Mouse (Mus musculus) spleen, adult 2 months (tissue): ENCODE data around the gene Evc. TPM values are rescaled to one million over a fixed set of nuclear protein-coding genes. Genes with fewer than 3 reads are reported as not detected.
A peak's percentile ranks its signal among the peaks of the same experiment; 100 is the strongest.

Source experiments
- DNase-seq, 2 experiments: peaks; one replicate each; pipeline versions ENCODE4 v3.0.0 to v3.0.0-alpha.2; 2012 to 2021; ENCODE audit warnings: low spot score in 2 of 2, low read depth in 1 of 2
- H3K27ac ChIP-seq: fragments of 200-500 bp; 2 replicates; pipeline ENCODE4 v1.5.1; 2012; ENCODE audit warnings: low read length, inconsistent platforms; ENCODE audit not compliant: insufficient read depth
- H3K27me3 ChIP-seq: fragments of 200-500 bp; 2 replicates; pipeline ENCODE4 v1.6.1; 2012; ENCODE audit warnings: mild to moderate bottlenecking, moderate library complexity, low read length, inconsistent platforms; ENCODE audit not compliant: control insufficient read depth, insufficient read depth
- H3K36me3 ChIP-seq: fragments of 200-500 bp; 2 replicates; pipeline ENCODE4 v1.6.1; 2012; ENCODE audit warnings: mild to moderate bottlenecking, low read length, inconsistent platforms; ENCODE audit not compliant: control insufficient read depth, insufficient read depth
- H3K4me1 ChIP-seq: fragments of 200-500 bp; 2 replicates; pipeline ENCODE4 v1.6.1; 2011; ENCODE audit warnings: inconsistent platforms; ENCODE audit not compliant: control insufficient read depth, insufficient read depth, insufficient read length
- H3K4me3 ChIP-seq: fragments of 200-500 bp; 2 replicates; pipeline ENCODE4 v1.5.1; 2011; ENCODE audit warnings: mild to moderate bottlenecking, inconsistent platforms; ENCODE audit not compliant: insufficient read depth, insufficient read length; ENCODE audit errors: extremely low read depth
- CTCF ChIP-seq: fragments of 200-500 bp; IDR thresholded peaks from 2 replicates; pipeline ENCODE4 v1.5.1; 2011; ENCODE audit warnings: mild to moderate bottlenecking, inconsistent platforms; ENCODE audit not compliant: insufficient read depth, insufficient read length, insufficient replicate concordance; ENCODE audit errors: extremely low read depth
- POLR2A ChIP-seq: fragments of 200-500 bp; IDR thresholded peaks from 2 replicates; pipeline ENCODE4 v1.6.1; 2011; ENCODE audit warnings: low read depth, low read length, inconsistent platforms
- WGBS: fragments of 180-500 bp; shearing (Covaris S2); methylation state at CpG from one replicate; pipeline ENCODE4 v1.1.7; 2018; 5-methylcytosine and 5-hydroxymethylcytosine counted together
- polyA plus RNA-seq: library from polyadenylated mRNA; depleted of rRNA; stranded (reverse); fragments of >200 nt; gene quantifications from 2 replicates; pipeline ENCODE4 v1.2.3, GENCODE M21; 2012; rRNA removed

Gene Evc
- polyA plus RNA-seq, 1 experiment = 4.5 TPM

DNA sequence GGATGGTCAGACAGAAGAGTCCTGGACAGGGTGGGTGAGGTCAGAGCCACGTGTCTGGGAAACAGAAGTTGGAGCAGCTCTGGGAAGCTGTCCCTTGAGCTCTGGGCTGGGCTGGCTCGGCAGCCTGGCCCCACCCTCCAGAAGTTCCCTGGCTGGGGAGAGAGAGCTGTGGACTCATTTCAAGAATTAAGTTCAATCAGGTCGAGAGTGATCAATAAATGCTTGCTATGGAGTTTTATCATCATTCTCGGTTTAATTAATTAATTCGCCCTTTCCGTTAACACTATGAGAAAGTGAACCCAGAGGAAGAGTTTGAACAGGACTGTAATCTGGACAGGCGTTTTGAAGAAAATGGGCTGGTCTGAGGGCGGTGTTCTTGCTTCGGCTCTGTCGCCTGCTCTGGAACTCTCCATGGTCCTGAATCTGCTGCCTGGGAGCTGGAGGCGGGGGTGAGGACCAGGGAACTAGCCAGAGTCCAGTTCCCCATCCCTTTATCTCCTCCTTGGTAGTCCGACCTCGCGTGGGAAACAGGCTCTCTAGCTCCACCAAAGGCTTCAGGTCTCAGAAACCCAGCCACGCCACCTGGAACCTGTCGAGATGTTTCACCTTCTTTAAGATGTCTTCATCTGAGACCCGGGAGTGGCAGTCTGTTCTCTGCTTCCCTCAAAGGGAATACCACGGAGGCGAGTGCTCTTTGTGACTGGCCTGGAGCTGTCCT lies 93.4 kb downstream of the Evc start:
- no peak overlapping the region for H3K27ac ChIP-seq
- DNase-seq = peak in 1 of 2 experiments; percentile 10
- TF ChIP-seq POLR2A (no peak), CTCF (no peak)
- H3K36me3 ChIP-seq = no peaks in the 10 kb centered on the region
- H3K4me1 ChIP-seq = peaks cover 7% of the 10 kb centered on the region
- no peak overlapping the region for H3K4me3 ChIP-seq
- WGBS = 3% methylated on average over 19 of the region's 19 CpGs
- peaks cover 37% of the 10 kb centered on the region for H3K27me3 ChIP-seq

DNA sequence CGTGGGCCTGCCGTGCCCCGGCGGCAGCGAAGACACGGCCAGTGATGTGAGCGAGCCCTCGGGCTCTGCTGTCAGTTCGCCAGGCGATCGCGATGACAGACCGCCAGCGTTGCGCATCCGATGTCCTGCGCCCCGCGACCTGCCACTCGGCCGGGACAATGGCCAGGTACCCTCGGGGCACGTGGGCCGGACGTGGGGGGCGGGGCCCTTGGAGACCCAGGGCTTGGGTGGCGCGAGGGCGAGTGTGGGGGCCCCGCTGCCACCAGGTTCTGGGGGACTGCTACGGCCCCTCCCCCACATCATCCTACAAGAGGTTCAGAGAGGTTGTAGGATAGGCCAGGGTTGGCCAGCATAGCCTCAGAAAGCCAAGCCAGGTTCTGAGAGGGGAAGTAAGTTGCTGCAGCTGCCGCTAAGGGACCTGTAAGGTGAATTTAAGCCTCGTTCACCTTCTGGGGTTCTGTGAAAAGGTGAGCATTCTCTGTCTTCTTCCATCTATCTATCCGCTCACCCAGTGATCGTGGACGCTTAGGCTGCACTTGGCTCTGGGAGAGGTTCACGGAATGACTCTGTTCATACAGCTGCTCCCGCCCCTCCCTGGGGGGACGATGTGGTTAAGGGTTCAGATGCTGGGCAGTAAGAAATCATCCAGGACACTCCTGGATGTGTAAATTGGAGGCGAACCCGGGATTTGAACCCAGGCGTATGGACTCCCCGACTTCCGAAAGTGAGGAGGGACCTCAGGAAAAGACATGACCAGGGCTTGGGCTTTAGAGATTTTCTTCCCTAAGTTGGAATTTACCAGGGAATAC lies 94.1 kb downstream of the Evc start:
- Histone ChIP-seq H3K36me3 (no peaks in the 10 kb centered on the region), H3K4me1 (peaks cover 7% of the 10 kb centered on the region), H3K4me3 (no peak overlapping the region), H3K27ac (no peak overlapping the region), H3K27me3 (peaks cover 37% of the 10 kb centered on the region)
- 15% methylated on average over 44 of the region's 44 CpGs for WGBS
- no peak for TF ChIP-seq POLR2A
- TF ChIP-seq CTCF = no peak
- no peak for DNase-seq

DNA sequence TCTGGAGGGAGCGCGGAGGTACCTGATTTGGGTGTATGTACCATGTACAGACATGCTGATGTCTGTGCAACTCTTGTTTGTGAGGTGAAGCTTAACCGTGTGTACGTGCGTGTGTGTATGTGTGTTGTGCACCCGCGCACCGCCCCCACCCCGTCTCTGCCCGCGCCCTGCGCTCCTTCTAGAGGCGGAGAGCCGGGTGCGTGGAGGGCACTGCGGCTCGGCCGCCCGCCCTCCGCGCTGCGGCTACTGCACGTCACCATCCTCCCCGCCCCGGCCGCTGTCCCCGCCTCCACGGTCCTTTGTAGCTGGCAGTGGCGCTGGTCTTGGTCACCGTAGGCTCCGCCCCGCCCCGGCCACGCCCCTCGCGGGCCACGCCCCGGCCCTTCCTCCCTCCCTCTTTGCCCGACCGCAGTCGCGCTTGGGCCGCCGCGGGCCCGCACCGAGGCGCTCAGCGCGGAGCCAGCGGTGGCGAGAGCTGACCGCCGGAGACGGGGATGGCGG lies 95.0 kb downstream of the Evc start, which contains the start of gene Crmp1:
TSS of gene Crmp1 (plus strand) at position 290 of the 501 bp plus-strand sequence.
- no peak for DNase-seq
- H3K27me3 ChIP-seq = peaks cover 37% of the 10 kb centered on the region
- H3K27ac ChIP-seq = no peak within 1 kb of the TSS
- no peak within 1 kb of the TSS for H3K4me3 ChIP-seq
- no peaks in the 10 kb centered on the region for H3K36me3 ChIP-seq
- 4% methylated on average over 54 of the region's 56 CpGs for WGBS
- TF ChIP-seq CTCF (no peak), POLR2A (no peak)
- H3K4me1 ChIP-seq = peaks cover 7% of the 10 kb centered on the region

DNA sequence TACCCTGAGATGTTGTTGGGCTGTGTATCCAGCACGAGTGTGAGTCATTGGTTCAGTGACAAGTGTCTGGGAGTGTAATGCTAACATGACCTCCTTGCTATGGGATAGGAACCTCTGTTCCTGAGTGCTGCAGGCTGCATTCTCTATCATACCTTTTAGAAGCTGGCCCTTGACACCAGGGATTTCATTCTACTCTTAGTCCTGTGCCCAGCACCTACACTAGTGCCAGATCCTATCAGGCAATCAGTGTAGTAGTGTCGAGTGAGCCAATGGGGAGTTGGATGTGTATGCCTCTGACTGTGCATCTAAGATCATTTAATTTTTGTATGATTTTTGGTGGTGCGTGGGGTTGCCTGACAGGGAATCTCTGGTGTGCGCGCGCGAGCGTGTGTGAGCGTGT lies 95.5 kb downstream of the Evc start:
- TF ChIP-seq POLR2A (no peak), CTCF (no peak)

GRCm38 (mm10) chr5:37240550-37240949 lies 96.1 kb downstream of the Evc start:
- no peaks in the 10 kb centered on the region for H3K36me3 ChIP-seq
- no peaks in the 10 kb centered on the region; the same call in 1 of the 2 replicates for H3K4me1 ChIP-seq
- 8% methylated on average over 5 of the region's 5 CpGs for WGBS
- no peak for DNase-seq
- TF ChIP-seq CTCF (no peak), POLR2A (no peak)
- peaks cover 27% of the 10 kb centered on the region for H3K27me3 ChIP-seq
- no peak overlapping the region for H3K4me3 ChIP-seq
- H3K27ac ChIP-seq = no peak overlapping the region

More for the DNA sequence above, 95.5 kb downstream of the Evc start:
- Histone ChIP-seq H3K4me3 (no peak overlapping the region), H3K36me3 (no peaks in the 10 kb centered on the region), H3K4me1 (peaks cover 6% of the 10 kb centered on the region), H3K27me3 (peaks cover 33% of the 10 kb centered on the region), H3K27ac (no peak overlapping the region)
- WGBS = 19% methylated on average over 9 of the region's 9 CpGs
- no peak for DNase-seq

Other genes starting within 250 kb of the Evc start
- gene Crmp1, start 95.0 kb downstream of the Evc start, polyA plus RNA-seq = 1.4 and 1.5 TPM in 2 replicates
- gene Evc2, start 1.6 kb upstream of the Evc start, polyA plus RNA-seq = 2.8 and 3.4 TPM in 2 replicates